Mouse (Mus musculus): Measurements from ENCODE around the gene Sp1.

GRCm38 (mm10) chr15:102445146-102445545 lies 39.2 kb downstream of the Sp1 start, which contains the start of gene Amhr2:
- TF ChIP-seq POLR2A (IDR thresholded peaks at IDR 0.05; ENCODE audit: insufficient read length, low read depth) = no peak
- no peak for TF ChIP-seq TCF3 (IDR thresholded peaks at IDR 0.05; ENCODE audit: insufficient read length, low read depth)
- TF ChIP-seq SRF (IDR thresholded peaks at IDR 0.05; ENCODE audit: control insufficient read depth, insufficient read length, low read depth) = no peak
- TF ChIP-seq USF1 (IDR thresholded peaks at IDR 0.05; ENCODE audit: low read depth) = no peak
- no peak for TF ChIP-seq POLR2AphosphoS2 (IDR thresholded peaks at IDR 0.05; ENCODE audit: insufficient read length, low read depth)
- no peak for TF ChIP-seq MAX (IDR thresholded peaks at IDR 0.05; ENCODE audit: low read depth)
- TF ChIP-seq REST (IDR thresholded peaks at IDR 0.05; ENCODE audit: insufficient read depth, insufficient read length) = no peak
- TF ChIP-seq MYOG (IDR thresholded peaks at IDR 0.05; ENCODE audit: control insufficient read depth in 1 of 3, insufficient read depth in 1 of 3, insufficient read length in 2 of 3, low read depth in 2 of 3) = no peak
